Mouse (Mus musculus) heart, adult 18-20 months (tissue): Measurements from ENCODE around the gene Ugcg. TPM values are rescaled to one million over a fixed set of nuclear protein-coding genes. Genes with fewer than 3 reads are reported as not detected.
A peak's percentile ranks its signal among the peaks of the same experiment; 100 is the strongest.

ENCODE experiments used
- DNase-seq, 2 experiments: peaks; one replicate each; pipeline ENCODE4 v3.0.0; 2021 to 2022; ENCODE audit warnings: mixed read lengths in 1 of 2
- long read RNA-seq, 2 experiments: library from polyadenylated mRNA; stranded (forward); transcript quantifications; one replicate each; pipeline ENCODE4 v2.0.0; 2021
- total RNA-seq, 2 experiments: library from RNA; stranded (reverse); gene quantifications; 2 replicates each; pipeline ENCODE4 v1.2.3; 2021

Ugcg gene
- 10 to 100 TPM; 11.7 to 14.6 TPM for total RNA-seq
- long read RNA-seq, experiment 1, full-length matches to known transcripts, result 6 of 8 reads
- long read RNA-seq, experiment 1, partial matches to known transcripts, result 0 of 8 reads
- long read RNA-seq, experiment 1, other reads (novel, unspliced or antisense), result 2 of 8 reads
- long read RNA-seq, experiment 2, full-length matches to known transcripts, result 3 of 3 reads
- long read RNA-seq, experiment 2, partial matches to known transcripts, result 0 of 3 reads
- long read RNA-seq, experiment 2, other reads (novel, unspliced or antisense), result 0 of 3 reads

DNA sequence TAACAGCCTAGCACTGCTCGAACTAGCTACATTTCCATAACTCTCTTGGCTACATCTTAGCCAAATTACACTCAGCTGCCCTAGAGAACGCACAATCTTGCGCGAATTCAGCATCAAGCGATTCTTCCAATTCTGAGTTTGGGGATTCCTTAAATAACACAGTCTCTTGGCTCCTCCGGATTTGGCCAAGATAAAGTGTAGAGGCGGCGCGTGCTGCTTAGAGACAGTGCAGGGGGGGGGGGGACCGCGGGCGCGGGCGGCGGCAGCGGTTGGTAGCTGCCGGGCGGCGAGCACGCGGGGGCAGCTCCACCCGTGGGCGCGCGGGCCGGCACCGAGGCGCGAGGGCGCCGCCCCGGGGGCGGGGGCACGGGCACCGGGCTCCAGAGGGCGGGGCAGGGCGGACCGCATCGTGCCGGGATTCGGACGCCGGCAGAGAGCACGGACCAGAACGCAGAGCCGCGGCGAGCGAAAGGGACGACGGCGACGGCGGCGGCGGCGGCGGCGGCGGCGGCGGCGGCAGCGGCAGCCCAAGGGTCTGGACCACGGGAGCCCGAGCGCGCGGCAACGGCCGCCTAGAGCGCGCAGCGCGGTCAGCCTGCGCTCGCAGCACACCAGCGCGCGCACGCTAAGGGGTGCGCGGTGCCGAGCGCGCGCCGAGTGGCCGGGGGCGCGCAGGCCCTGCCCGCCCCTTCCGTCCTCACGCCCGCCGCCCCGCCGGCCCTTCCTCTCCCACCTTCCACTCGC lies at the start of gene Ugcg:
Ugcg (plus strand) TSS at position 456 of the 744 bp plus-strand sequence.
- peak; percentile 80 to 89 for DNase-seq

DNA sequence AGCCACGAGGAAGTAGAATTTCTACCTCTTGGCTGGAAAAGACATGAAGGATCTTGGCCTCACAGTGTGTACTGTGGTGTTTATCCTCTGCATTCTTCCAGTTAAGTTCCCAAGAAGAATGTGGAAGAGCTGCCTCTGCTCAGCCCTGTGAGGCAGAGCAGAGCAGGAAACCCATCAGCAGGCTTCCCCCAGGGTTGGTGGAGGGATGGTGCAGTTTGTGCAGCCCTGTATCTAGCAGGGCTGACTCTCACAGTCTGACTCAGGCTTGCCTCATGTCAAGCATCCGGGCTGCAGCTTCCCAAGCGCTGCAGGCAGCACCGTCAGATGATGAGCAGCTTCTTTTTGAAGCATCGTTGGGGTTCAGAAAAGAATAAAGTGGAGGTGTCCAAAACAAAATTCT lies 40.0 kb upstream of the Ugcg start:
- DNase-seq, result no peak

DNA sequence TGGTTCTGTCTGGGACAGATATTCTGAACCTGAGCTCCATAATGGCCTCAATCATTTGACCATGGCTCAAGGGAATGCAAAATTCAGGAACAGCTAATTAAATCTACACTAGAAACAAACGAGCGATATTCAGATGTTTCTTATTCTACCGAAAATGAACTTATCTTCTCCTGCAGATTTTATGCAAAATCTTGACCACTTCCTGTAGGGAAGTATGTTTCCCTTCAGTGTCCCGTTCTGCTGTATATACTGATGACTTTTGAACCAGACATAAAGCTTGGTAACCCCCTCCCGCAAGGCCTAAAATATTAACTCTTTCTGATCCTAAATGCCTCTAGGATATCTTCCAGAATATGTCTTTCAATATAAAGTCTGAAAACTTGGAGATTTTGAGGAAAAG lies 38.1 kb upstream of the Ugcg start:
- no peak for DNase-seq

DNA sequence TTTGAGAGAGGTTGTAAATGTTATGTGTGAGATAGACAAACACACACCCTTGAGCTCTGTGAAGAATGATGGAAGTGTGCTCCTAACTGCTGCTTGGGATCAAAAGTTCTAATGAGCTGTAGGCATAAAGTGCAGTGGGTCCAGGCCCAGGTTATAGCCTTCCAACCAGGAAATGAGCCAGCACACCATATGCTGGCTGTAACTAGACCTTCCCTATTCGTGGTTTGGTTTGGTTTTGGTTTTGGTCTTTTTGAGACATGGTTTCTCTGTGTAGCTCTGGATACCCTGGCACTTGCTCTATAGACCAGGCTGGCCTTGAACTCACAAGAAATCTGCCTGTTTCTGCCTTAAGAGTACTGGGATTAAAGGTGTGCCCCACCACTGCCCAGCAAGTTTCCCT lies 37.1 kb upstream of the Ugcg start:
- no peak for DNase-seq

DNA sequence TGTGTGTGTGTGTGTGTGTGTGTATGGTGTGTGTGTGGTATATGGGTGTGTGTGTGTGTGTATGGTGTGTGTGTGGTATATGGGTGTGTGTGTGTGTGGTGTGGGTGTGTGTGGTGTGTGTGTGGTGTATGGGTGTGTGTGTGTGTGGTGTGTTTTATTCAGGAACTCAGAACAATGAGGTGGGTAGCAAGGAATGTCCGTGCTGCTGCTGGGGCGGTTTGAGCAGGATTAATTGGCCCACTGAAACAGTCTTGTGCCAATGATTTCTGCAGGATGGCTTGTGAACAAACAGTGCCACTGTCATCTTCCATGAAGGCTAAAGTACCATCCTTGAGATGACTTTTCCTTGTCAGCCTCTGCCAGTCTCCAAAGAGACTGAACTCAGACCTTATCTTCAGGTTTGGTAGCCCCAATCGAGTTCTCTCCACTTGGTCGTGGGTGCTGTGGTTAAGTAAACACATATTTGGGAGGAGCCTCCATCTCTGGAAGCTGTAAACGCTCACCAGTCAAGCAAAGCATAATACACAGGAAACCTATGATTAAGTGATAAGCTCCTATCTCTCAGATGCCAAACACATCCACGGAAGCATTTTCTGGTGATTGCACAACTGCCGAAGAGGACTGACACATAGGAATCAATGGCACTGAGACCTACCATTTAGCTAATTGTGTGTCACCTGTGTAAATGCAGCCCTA lies 32.0 kb upstream of the Ugcg start:
- no peak for DNase-seq

DNA sequence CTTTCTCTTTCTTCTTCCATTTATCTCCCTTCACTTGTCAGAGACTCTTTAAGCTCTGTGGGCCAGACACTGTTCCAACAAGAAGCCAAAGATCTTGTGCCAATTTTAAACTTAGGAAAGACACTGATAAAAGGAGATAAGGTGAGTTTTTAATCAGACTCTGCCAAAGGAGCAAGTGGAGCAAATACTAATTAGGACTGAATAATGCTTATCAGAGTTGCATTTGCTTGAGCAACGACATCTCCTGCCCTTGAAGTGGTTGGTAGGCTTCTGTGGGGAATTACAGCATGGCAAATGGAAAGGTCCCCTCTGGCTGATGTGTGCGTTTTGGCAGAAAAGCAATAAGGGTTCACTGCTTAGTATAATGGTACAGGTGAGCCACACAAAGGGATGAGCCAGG lies 31.4 kb upstream of the Ugcg start:
- no peak for DNase-seq

DNA sequence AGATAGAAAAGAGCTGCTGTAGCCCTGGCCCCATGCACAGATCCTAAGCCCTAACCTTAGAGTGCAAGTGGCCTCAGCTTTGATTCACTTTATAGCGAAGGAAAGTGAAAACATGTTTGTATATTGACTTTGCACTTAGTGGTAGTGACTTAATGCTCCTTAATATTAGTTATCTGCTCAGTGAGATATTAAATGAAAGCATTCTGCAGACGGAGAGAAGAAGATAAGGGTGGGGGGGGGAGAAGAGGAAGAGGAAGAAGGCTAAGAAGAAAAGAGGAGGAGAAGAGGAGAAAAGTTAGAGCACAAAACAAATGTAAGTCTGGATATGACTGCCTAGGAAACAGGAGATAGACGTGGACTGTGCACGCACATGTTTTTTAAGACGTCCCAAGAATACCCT lies 28.8 kb upstream of the Ugcg start:
- no peak for DNase-seq

DNA sequence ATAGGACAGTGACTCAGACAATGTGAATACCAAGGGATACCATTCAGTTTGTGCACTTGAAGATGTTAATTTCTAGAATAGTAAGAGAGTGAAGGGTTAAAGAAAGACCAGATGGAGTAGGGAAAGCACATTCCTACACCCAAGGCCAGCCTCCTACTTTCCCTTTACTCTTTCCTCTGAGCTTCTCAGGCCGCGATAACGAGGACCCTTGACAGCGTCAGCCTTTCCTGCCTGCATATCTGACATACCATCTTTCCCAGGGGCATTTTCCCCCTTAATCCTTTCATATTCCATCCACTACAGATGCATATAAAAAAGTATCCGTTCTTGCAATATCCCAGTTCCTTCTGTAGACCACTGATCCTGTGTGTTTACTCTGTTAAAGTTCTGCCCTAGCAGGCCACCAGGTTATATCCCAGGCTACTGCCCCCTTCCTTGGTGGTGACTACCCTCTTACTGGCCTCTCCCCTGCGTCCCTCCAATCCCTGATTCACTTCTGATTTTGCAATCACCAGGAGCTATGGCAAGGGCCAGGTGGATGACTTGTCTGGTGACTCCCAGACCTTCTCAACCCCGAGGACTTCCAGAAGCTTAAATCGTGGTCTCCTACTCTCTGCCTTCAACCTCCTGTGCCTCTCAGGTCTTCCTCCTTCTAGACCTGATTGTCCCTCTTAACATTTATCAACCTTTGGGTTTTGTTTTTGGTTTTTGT lies 27.9 kb upstream of the Ugcg start:
- DNase-seq, result no peak

DNA sequence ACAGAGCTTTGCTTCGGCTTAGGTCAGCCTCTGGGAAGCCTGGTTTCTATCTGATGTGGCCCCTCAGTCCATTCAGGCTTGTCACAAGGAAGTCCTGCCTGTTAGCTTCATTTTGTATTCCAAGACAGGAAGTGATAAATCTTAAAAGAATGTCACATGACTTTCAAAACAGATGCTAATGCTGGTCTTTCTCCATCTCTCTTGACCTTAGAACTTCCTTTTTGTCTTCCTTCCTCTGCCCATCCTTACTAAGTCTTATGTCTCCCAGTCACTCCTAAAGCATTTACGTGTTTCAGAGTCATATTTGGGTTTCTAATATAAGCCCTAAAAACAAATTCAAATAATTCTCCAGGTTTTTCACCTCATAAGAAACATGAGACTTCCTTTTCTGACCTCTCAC lies 25.0 kb upstream of the Ugcg start:
- DNase-seq, result no peak

DNA sequence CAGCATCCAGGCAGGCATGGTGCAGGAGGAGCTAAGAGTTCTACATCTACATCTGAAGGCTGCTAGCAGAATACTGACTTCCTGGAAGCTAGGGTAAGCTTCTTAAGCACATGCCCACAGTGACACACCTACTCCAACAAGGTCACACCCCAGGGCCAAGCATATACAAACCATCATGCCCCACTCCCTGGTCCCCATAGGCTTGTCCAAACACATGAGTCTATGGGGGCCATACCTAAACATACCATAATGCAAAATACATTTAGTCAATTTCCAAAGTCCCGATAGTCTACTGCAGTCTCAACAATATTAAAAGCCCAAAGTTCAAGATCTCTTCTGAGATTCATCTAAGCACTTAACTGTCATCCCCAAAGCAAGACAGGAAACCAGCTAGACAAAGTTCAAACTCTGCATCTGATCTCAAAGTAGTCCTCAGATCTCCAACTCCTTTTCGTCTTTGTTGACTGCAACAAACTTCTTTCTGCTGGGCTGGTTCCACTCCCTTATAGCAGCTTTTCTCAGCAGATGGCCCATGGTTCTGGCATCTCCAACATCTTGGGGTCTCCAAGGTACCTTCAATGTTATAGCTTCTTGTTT lies 21.7 kb upstream of the Ugcg start:
- no peak for DNase-seq

DNA sequence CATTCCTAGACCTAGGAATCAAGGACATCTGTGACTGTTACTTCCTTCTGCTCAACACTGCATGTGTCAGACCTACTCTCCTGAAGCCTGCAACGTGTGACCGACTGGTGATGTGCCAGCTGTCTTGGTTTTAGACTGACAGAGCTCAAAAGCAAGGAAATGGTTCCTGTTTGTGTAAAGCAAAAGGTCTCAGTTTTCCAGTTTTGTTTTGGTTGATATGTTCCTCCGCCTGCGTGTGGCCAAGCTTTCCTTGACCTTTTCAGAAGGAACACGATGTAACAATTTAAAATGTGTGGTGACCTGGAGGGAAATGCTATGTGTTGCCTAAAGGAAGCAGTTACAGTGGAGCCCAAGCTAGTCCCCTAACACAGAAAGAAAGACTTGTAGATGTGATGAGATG lies 19.1 kb upstream of the Ugcg start:
- DNase-seq, result no peak

DNA sequence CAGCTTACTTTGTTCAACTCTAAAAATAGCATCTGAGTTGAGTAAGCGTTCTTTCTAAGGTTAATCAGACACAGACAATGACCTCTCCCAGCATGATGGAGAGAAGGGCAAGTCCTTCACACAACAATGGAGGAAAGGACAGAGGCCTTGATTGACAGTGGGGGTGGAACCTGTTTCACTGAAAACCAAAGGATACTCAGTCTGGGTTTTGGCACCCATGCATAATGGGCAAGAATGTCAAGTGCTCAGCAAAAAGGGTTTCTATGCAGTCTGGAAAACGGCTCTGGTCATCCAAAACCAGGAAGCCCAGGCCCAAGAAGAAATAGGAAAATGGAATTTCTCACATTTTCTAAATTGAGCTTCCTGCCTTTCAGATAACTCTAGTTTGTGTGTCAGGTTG lies 16.4 kb upstream of the Ugcg start:
- no peak for DNase-seq

DNA sequence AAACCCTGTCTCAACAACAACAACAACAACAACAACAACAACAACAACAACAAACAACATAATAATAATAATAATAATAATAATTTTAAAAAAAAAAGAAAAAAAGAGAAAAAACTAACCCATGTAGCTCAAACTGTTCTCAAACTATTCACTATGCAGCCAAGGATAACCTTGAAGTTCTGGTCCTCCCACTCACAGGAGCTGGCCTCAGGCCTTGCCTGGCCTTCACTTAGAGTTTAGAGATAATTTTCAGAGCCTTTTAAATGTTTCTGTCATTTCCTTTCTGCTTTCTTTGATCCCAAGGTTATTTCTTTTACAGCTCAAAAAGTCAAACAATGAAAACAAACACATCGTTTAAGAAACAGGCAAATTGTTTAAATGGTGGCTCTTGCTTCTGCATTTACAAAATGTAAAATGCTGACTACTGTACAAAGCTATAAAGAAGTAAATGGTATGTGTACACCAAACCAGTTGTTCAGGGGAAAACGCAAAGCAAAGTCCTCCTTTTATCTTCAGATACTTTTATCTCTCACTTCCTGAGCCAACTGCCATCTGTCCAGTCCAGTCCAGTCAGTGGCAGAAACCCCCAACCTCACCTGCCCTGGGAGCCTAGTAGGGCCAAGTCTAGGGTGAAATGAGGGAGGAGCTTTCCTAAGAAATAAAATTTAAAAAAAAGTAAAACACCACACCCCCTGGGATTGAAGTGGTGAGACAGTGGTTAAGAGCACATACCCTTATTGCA lies 15.7 kb upstream of the Ugcg start:
- no peak for DNase-seq

DNA sequence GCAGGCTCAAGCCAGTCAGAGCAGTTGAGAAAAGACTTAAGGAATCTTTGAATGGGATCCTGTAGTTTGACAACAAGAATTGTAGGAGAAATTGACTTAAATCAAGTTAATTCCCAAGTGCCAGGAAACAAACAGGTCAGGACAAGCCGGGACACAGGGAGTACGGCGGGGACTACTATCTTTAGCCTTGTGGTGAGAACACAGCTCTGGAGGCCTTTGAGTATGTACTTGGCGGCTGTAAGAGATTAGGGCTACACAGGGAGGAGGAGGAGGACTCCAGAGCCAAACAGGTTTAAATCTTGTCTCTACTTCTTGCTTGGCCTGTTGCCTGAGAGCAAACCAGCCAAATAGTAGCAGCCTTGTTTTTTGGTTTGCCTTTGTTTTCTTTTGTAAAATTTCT lies 14.1 kb upstream of the Ugcg start:
- DNase-seq, result peak; percentile 50 to 79

DNA sequence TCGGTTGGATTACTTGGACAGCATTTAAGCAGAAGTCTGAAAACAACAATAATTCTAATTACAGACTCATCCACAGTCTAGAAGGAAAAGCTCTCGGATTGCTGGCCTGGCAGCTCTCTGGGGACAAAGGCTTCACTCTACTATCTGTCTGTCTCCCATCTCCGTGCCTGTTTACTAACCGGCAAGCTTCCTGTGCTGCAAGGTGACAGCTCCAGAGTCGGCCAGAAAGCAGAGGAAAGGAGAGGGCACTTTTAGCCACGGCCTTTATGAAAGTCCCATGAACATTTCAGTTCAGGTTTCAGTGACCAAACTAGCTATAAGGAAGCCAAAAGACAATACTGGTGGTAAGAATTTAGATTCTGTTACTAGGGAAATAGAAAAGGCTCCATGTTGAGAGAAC lies 13.1 kb upstream of the Ugcg start:
- DNase-seq, result no peak

DNA sequence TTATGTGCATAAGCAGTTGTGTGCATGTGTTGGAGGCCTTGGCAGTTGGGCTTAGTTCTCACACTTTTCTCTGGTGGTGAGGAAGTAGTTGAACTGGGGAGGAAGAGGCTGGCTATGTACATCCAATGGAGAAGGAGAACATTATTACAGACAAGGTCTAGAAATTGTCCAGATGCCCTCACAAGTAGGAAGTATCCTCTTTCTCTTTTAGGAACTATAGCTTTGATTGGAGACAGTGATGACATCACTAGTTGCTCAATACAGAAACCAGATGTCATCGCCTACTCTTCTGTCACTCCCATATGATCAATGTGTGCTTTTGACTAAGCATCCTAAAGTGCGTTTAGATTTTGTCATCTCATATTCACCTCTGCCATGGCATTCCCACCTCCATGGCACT lies 11.5 kb upstream of the Ugcg start:
- no peak for DNase-seq

DNA sequence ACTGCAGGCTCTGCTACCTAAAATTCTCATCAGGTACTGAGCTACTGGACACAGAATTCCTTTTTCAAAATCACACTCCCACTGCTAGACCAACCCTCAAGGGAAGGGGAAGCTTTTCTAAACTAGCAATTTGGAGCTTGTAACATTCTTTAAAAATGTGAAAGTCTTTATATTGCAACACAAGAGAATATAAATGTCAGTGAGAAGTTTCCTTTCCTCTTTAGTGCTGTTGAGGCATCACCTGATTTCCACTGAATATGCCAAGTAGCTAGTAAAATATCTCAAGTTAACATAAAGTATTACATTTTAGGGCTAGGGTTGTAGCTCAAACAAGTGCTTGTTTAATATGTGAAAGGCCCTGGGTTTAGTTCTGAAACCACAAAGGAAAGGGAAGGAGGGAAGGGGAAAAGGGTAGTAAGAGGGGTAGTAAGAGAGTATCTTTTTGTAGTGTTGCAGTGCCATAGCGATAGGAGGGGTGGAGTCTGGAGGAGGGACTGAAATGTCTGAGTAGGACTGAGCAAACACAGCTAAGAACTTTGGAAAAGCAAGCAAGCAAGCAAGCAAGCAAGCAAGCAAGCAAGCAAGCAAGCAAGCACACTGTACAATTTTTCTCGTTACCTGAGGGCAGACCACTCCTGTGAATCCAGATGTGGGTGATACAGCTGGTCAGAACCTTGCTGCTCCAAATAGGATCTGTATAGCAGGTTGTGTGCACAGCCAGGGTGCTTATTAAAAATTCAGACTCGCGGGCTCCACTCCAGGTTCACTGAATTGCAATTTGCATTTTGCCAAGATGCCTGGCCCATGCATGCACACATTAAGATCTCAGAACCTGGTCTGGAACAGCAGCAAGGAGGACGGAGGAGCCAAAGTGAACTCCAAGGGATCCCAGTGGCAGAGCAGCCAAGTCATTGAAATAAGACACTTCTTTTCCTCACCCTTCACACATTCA lies 7.5 kb upstream of the Ugcg start:
- no peak for DNase-seq

DNA sequence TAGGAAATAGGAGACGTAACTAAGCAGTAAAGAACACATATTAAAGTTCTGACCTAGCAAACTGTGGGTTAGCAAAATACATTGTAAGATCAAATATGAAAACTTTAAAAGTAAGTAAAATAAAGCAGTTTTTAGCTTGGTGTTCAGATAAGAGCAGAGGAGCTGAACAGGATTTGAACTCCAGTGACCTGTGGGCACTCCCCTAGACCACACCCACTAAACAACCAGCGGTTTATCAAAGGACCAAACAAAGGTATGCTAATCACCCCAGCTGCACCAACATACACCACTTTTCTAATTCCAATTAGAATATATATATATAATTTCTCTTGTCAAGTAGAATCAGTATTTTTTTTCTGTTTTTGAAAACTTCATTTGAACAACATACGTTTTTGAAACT lies 3.4 kb upstream of the Ugcg start:
- no peak for DNase-seq

DNA sequence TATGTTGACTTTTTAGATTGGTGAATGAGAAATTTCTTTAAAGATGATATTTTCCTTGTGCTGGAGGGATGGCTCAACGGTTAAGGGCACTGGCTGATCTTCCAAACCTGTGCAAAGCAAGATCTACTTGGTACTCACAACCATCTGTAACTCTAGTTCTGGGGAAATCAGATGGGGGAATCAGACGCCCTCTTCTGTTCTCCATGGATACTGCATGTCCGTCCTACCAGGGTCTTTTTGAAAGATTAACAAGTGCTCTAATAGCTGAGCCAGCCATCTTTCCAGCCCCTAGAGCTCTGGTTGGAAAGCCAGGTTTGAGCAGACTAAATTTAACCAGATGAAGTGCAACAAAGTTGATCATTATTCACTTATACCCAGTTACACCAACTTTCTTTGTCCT lies 1.8 kb upstream of the Ugcg start:
- DNase-seq, result peak; percentile 26 to 66

DNA sequence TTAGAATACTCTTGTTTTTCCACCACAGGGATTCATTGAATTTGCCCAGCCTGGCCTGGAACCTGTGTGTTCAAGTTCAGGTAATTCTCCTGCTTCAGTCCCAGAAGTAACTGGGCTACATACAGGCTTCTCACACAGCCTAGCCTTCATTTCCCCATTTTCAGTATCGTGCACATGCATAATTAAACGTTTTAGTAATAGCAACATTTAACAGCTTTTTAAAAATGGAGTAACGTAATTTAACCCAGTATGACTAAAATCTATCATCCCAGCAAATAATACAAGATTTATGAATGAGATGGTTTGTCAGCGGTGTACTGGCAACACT lies 619 bp upstream of the Ugcg start:
- DNase-seq, result no peak
